Mouse (Mus musculus): ENCODE measurements at regions not wholly inside any gene's neighbourhood (a gene's known extent, or its start where the extent isn't known, plus 50 kb on each side); places are given as distances from the start of the nearest gene placed in this dataset.

DNA sequence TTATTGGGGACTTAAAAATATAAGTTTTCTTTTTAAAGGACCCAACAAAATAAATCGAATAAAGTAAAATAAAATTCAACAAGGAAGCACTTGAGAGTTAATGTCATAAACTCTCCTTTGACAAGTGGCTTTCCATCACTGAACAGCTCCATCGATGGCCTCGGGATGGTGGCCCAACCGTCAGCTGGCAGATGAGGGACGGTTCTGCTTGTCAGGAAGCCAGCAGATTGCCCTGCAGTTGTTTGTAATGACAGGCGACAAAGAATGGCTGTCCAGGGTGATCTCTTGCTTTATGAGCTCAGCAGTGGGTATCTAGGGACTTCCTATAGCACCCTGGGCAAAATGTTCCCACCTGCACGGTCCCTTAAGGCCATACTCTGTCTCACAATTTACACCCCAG lies 531.7 kb downstream of the Zfp536 start:
- Histone ChIP-seq H3K27me3 (ENCODE audit: control insufficient read depth, insufficient read depth, low read length) (no peaks in the 10 kb centered on the region), H3K4me1 (ENCODE audit: control insufficient read depth, insufficient read depth, low read length) (no peaks in the 10 kb centered on the region), H3K27ac (ENCODE audit: insufficient read depth, low read length) (no peak overlapping the region), H3K4me3 (replicated peaks; ENCODE audit: insufficient read depth, low read depth, low read length) (no peak overlapping the region)
- 22% methylated on average over 7 of the region's 7 CpGs for WGBS
- no peak for DNase-seq
- TF ChIP-seq POLR2A (IDR thresholded peaks at IDR 0.05; ENCODE audit: borderline replicate concordance, insufficient read depth, low read length) (no peak), CTCF (IDR thresholded peaks at IDR 0.05; ENCODE audit: borderline replicate concordance, insufficient read depth, low read depth, low read length) (no peak)

GRCm38 (mm10) chr7:37242476-37242875 lies 531.0 kb downstream of the Zfp536 start:
- no peak for DNase-seq
- H3K27ac ChIP-seq (ENCODE audit: insufficient read depth, low read length) = no peak overlapping the region
- H3K4me1 ChIP-seq (ENCODE audit: control insufficient read depth, insufficient read depth, low read length) = no peaks in the 10 kb centered on the region
- TF ChIP-seq CTCF (IDR thresholded peaks at IDR 0.05; ENCODE audit: borderline replicate concordance, insufficient read depth, low read depth, low read length) = no peak
- no peak for TF ChIP-seq POLR2A (IDR thresholded peaks at IDR 0.05; ENCODE audit: borderline replicate concordance, insufficient read depth, low read length)
- no peaks in the 10 kb centered on the region for H3K27me3 ChIP-seq (ENCODE audit: control insufficient read depth, insufficient read depth, low read length)
- H3K4me3 ChIP-seq (replicated peaks; ENCODE audit: insufficient read depth, low read depth, low read length) = no peak overlapping the region
- 86% methylated on average over 8 of the region's 8 CpGs for WGBS

DNA sequence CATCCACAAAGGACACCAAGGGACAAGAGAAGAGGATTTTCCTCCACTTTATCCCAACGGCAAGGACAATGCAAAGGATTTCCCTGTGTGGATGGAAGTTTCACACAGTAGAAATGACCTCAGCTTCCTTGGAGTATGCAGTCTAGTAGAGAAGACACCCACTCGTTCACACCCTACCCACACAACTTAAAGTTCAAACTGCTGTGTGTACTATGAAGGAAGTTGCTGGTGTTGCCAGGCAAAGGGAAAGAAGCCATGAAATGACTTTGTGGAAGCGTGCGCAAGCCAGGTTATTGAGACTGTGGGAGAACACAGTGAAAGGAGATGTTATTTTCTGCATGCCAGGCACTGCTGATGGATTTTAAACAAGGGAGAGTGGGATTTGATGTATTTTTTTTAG lies 527.3 kb downstream of the Zfp536 start:
- DNase-seq = no peak
- H3K27me3 ChIP-seq (ENCODE audit: control insufficient read depth, insufficient read depth, low read length) = no peaks in the 10 kb centered on the region
- no peak overlapping the region for H3K4me3 ChIP-seq (replicated peaks; ENCODE audit: insufficient read depth, low read depth, low read length)
- H3K4me1 ChIP-seq (ENCODE audit: control insufficient read depth, insufficient read depth, low read length) = no peaks in the 10 kb centered on the region
- 82% methylated on average over 4 of the region's 4 CpGs for WGBS
- H3K27ac ChIP-seq (ENCODE audit: insufficient read depth, low read length) = no peak overlapping the region
- TF ChIP-seq POLR2A (IDR thresholded peaks at IDR 0.05; ENCODE audit: borderline replicate concordance, insufficient read depth, low read length) = no peak
- no peak for TF ChIP-seq CTCF (IDR thresholded peaks at IDR 0.05; ENCODE audit: borderline replicate concordance, insufficient read depth, low read depth, low read length)

GRCm38 (mm10) chr7:37254431-37254830 lies 519.0 kb downstream of the Zfp536 start:
- no peak overlapping the region for H3K27ac ChIP-seq (ENCODE audit: insufficient read depth, low read length)
- no peaks in the 10 kb centered on the region for H3K27me3 ChIP-seq (ENCODE audit: control insufficient read depth, insufficient read depth, low read length)
- 34% methylated on average over 9 of the region's 9 CpGs for WGBS
- H3K4me3 ChIP-seq (replicated peaks; ENCODE audit: insufficient read depth, low read depth, low read length) = no peak overlapping the region
- no peak for DNase-seq
- no peaks in the 10 kb centered on the region for H3K4me1 ChIP-seq (ENCODE audit: control insufficient read depth, insufficient read depth, low read length)
- TF ChIP-seq CTCF (IDR thresholded peaks at IDR 0.05; ENCODE audit: borderline replicate concordance, insufficient read depth, low read depth, low read length) (no peak), POLR2A (IDR thresholded peaks at IDR 0.05; ENCODE audit: borderline replicate concordance, insufficient read depth, low read length) (no peak)

DNA sequence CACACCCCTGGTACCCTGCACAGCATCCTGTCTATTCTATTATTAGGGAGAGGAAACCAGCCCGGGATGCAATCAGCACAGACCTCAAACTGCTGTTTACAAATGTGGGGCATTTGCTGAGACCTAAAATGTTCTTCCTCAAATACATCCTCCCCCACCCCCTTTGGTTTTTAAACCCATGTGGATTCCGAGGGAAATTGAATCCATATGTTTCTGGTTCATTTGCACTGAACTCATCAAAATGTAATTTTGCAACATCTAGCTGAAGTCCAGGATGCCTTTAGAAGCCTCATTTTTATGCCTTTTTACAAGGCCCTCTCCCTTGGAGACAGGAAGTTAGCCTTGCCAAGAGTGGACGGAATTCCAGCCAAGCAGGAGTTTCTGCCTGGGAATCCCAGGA lies 517.6 kb downstream of the Zfp536 start:
- DNase-seq = no peak
- Histone ChIP-seq H3K4me3 (replicated peaks; ENCODE audit: insufficient read depth, low read depth, low read length) (no peak overlapping the region), H3K27ac (ENCODE audit: insufficient read depth, low read length) (no peak overlapping the region), H3K27me3 (ENCODE audit: control insufficient read depth, insufficient read depth, low read length) (no peaks in the 10 kb centered on the region), H3K4me1 (ENCODE audit: control insufficient read depth, insufficient read depth, low read length) (no peaks in the 10 kb centered on the region)
- 46% methylated on average over 3 of the region's 3 CpGs for WGBS
- TF ChIP-seq POLR2A (IDR thresholded peaks at IDR 0.05; ENCODE audit: borderline replicate concordance, insufficient read depth, low read length) = no peak
- no peak for TF ChIP-seq CTCF (IDR thresholded peaks at IDR 0.05; ENCODE audit: borderline replicate concordance, insufficient read depth, low read depth, low read length)

GRCm38 (mm10) chr7:37259293-37259692 lies 514.1 kb downstream of the Zfp536 start:
- 46% methylated on average over 6 of the region's 6 CpGs for WGBS
- DNase-seq = no peak
- Histone ChIP-seq H3K4me3 (replicated peaks; ENCODE audit: insufficient read depth, low read depth, low read length) (no peak overlapping the region), H3K4me1 (ENCODE audit: control insufficient read depth, insufficient read depth, low read length) (no peaks in the 10 kb centered on the region), H3K27ac (ENCODE audit: insufficient read depth, low read length) (no peak overlapping the region), H3K27me3 (ENCODE audit: control insufficient read depth, insufficient read depth, low read length) (no peaks in the 10 kb centered on the region)
- TF ChIP-seq CTCF (IDR thresholded peaks at IDR 0.05; ENCODE audit: borderline replicate concordance, insufficient read depth, low read depth, low read length) = no peak
- no peak for TF ChIP-seq POLR2A (IDR thresholded peaks at IDR 0.05; ENCODE audit: borderline replicate concordance, insufficient read depth, low read length)

DNA sequence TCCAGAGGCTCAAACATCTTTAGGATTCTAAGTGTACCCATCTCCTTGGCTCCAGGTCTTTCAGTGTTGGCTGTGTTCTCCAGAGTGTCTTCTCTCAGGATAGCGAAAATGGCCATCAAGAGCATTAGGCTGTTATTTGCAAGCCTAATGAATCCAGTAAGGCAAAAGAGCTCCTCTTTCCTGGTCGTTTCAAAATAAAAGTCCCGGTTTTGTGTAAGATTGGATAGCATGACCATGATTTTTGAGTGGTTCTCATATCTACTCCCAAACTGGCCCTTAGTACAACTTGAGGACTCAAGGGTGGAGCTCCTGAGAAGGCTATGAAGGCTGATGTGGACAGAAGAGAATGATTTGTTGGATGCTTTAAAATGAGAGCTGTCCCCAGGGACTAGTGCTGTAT lies 510.6 kb downstream of the Zfp536 start:
- no peak overlapping the region for H3K4me3 ChIP-seq (replicated peaks; ENCODE audit: insufficient read depth, low read depth, low read length)
- DNase-seq = no peak
- H3K27ac ChIP-seq (ENCODE audit: insufficient read depth, low read length) = no peak overlapping the region
- no peak for TF ChIP-seq CTCF (IDR thresholded peaks at IDR 0.05; ENCODE audit: borderline replicate concordance, insufficient read depth, low read depth, low read length)
- no peak for TF ChIP-seq POLR2A (IDR thresholded peaks at IDR 0.05; ENCODE audit: borderline replicate concordance, insufficient read depth, low read length)
- H3K27me3 ChIP-seq (ENCODE audit: control insufficient read depth, insufficient read depth, low read length) = no peaks in the 10 kb centered on the region
- WGBS = 44% methylated on average over 3 of the region's 3 CpGs
- no peaks in the 10 kb centered on the region for H3K4me1 ChIP-seq (ENCODE audit: control insufficient read depth, insufficient read depth, low read length)

DNA sequence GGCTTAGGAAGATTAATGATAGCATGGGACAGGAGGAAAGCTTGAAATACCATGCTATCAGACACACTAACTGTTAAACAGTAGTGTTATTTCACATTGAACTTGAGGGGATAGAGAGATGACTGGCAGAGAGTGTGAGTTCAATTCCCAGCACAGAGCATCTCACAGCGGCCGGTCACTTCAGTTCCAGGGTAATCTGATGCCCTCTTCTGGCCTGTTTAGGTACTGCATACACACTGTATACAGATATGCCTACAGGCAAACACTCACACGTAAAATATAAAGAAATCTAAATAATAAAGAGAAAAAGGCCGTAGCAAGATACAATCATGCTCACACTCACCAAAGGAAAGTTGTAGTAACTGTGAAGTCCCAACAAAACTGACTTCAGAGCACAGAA lies 506.0 kb downstream of the Zfp536 start:
- Histone ChIP-seq H3K4me1 (ENCODE audit: control insufficient read depth, insufficient read depth, low read length) (no peaks in the 10 kb centered on the region), H3K27ac (ENCODE audit: insufficient read depth, low read length) (no peak overlapping the region), H3K4me3 (replicated peaks; ENCODE audit: insufficient read depth, low read depth, low read length) (no peak overlapping the region), H3K27me3 (ENCODE audit: control insufficient read depth, insufficient read depth, low read length) (no peaks in the 10 kb centered on the region)
- TF ChIP-seq CTCF (IDR thresholded peaks at IDR 0.05; ENCODE audit: borderline replicate concordance, insufficient read depth, low read depth, low read length) (no peak), POLR2A (IDR thresholded peaks at IDR 0.05; ENCODE audit: borderline replicate concordance, insufficient read depth, low read length) (no peak)
- no peak for DNase-seq
- WGBS = 90% methylated on average over 4 of the region's 4 CpGs

All from cerebellum, adult 2 months (tissue).